Comparison of ENCODE assay signal across 8 mouse cellular contexts in genomic region chr7:112400175-112400574, GRCm38 (mm10). TPM values are rescaled to one million over a fixed set of nuclear protein-coding genes. Genes with fewer than 3 reads are reported as not detected.
DNase-seq lines count a peak whose midpoint lies in the region; ATAC-seq and TF ChIP-seq lines count a peak whose summit lies in the region.

No protein-coding gene starts in this region.

- no peaks in the 10 kb centered on the region for H3K27me3 ChIP-seq in CH12.LX (replicated peaks)
- H3K27me3 ChIP-seq in liver, embryonic 13.5 days: no peaks in the 10 kb centered on the region

- 24% methylated on average over 6 of the region's 6 CpGs for WGBS in liver, embryonic 13.5 days (ENCODE audit: insufficient replicate concordance)
- 40% methylated on average over 6 of the region's 6 CpGs for WGBS in olfactory bulb, adult 2 months

- peak; percentile 89 to 92 for TF ChIP-seq CTCF in CH12.LX (conservative IDR thresholded peaks at IDR 0.05 in 1 of 2, IDR thresholded peaks at IDR 0.05 in 1 of 2; ENCODE audit: low read depth in 2 of 2, low read length in 2 of 2)
- TF ChIP-seq CTCF in olfactory bulb, adult 2 months (IDR thresholded peaks at IDR 0.05; ENCODE audit: insufficient read depth, low read depth, low read length): peak; percentile 65

- H3K79me2 ChIP-seq in CH12.LX (replicated peaks; ENCODE audit: control insufficient read depth, extremely low read depth, insufficient read depth, poor library complexity, severe bottlenecking): no peaks in the 10 kb centered on the region

- in situ Hi-C loops in CH12.LX (cut with MboI; ENCODE audit: low pct_ligation_motif_present, low pct_unique_long_range_greater_than_20kb, low sequenced_read_pairs): loop anchor here (10.0 to 25.0 kb wide), 2 partner anchors 465 to 737 kb away; no protein-coding TSS in a partner anchor

- ATAC-seq in liver, embryonic 13.5 days (ENCODE audit: low read depth): no peak

- H3K9ac ChIP-seq in CH12.LX (ENCODE audit: insufficient read depth, low read depth): no peak overlapping the region
- no peak overlapping the region for H3K9ac ChIP-seq in liver, embryonic 13.5 days

- no peak for TF ChIP-seq POLR2A in CH12.LX (IDR thresholded peaks at IDR 0.05; ENCODE audit: low read depth, low read length)
- no peak for TF ChIP-seq POLR2A in olfactory bulb, adult 2 months (IDR thresholded peaks at IDR 0.05; ENCODE audit: insufficient read depth, low read depth, low read length)

- peaks cover 2 to 10% of the 10 kb centered on the region in 2 experiments; a peak in 3 of 4 replicates for H3K4me1 ChIP-seq in CH12.LX (ENCODE audit: control insufficient read depth in 1 of 2, insufficient read depth in 2 of 2)
- no peaks in the 10 kb centered on the region for H3K4me1 ChIP-seq in liver, embryonic 13.5 days (replicated peaks)
- no peaks in the 10 kb centered on the region for H3K4me1 ChIP-seq in olfactory bulb, adult 2 months (ENCODE audit: control insufficient read depth, insufficient read depth, low read length)

- peak; percentile 89 for TF ChIP-seq RAD21 in CH12.LX (IDR thresholded peaks at IDR 0.05; ENCODE audit: low read depth, low read length)

- DNase-seq in CH12.LX (ENCODE audit: extremely low read depth): peak; percentile 77
- DNase-seq in adrenal gland, postnatal 10 days: peak; percentile 86
- DNase-seq in embryo, embryonic 11 days: peak; percentile 90
- DNase-seq in gastrocnemius, postnatal 36 days: peak; percentile 64 to 72
- DNase-seq in kidney, adult 8-10 months: peak; percentile 75 to 86
- peak; percentile 17 for DNase-seq in liver, embryonic 13.5 days
- DNase-seq in thymus, postnatal 36 days: peak; percentile 40 to 48

- no peaks in the 10 kb centered on the region for H3K9me3 ChIP-seq in CH12.LX (replicated peaks; ENCODE audit: low read length)
- no peaks in the 10 kb centered on the region for H3K9me3 ChIP-seq in liver, embryonic 13.5 days (replicated peaks)

- H3K4me2 ChIP-seq in CH12.LX (ENCODE audit: insufficient read depth, low read depth, poor library complexity, severe bottlenecking): no peak overlapping the region
- no peak overlapping the region for H3K4me2 ChIP-seq in liver, embryonic 13.5 days

- dilution Hi-C loops in CH12.LX (cut with MboI; ENCODE audit: extremely low pct_ligation_motif_present, extremely low pct_unique_long_range_greater_than_20kb, low sequenced_read_pairs): no loop called here

- no peak overlapping the region for H3K4me3 ChIP-seq in CH12.LX (replicated peaks in 1 of 3; ENCODE audit: low read depth in 2 of 3, low read length in 2 of 3, poor library complexity in 1 of 3)
- no peak overlapping the region for H3K4me3 ChIP-seq in liver, embryonic 13.5 days (replicated peaks)
- no peak overlapping the region for H3K4me3 ChIP-seq in olfactory bulb, adult 2 months (ENCODE audit: insufficient read depth, low read depth, low read length)

- no peak overlapping the region for H3K27ac ChIP-seq in CH12.LX (ENCODE audit: insufficient read depth, low read depth)
- H3K27ac ChIP-seq in liver, embryonic 13.5 days: no peak overlapping the region
- no peak overlapping the region for H3K27ac ChIP-seq in olfactory bulb, adult 2 months (ENCODE audit: insufficient read depth, low read depth, low read length)

- no peak for TF ChIP-seq EP300 in CH12.LX (IDR thresholded peaks at IDR 0.05; ENCODE audit: low read length)

- H3K36me3 ChIP-seq in CH12.LX (replicated peaks in 1 of 2; ENCODE audit: control insufficient read depth in 1 of 2, insufficient read depth in 1 of 2, low read length in 1 of 2): no peaks in the 10 kb centered on the region
- H3K36me3 ChIP-seq in liver, embryonic 13.5 days: no peaks in the 10 kb centered on the region

- intact Hi-C loops in gastrocnemius, postnatal 36 days (cut with DNase I): loop anchor here (2.0 kb wide), 1 partner anchor 471 kb away; no protein-coding TSS in a partner anchor

TF ChIP-seq in CH12.LX, 34 proteins besides CTCF, POLR2A, EP300 and RAD21:
- TF ChIP-seq SMC3 (IDR thresholded peaks at IDR 0.05; ENCODE audit: low read depth, low read length): peak; percentile 76
- no peak for TF ChIP-seq JUN (IDR thresholded peaks at IDR 0.05; ENCODE audit: insufficient read depth, low read depth, low read length)
- TF ChIP-seq NELFE (IDR thresholded peaks at IDR 0.05; ENCODE audit: low read depth, low read length): peak; percentile 37; the same call in 1 of the 2 replicates
- TF ChIP-seq TCF12 (IDR thresholded peaks at IDR 0.05; ENCODE audit: low read depth, low read length): no peak
- peak; percentile 61; the same call in 1 of the 2 replicates for TF ChIP-seq ELF1 (IDR thresholded peaks at IDR 0.05; ENCODE audit: low read depth, low read length)
- TF ChIP-seq ZC3H11A (IDR thresholded peaks at IDR 0.05; ENCODE audit: low read depth, low read length): peak; percentile 28; the same call in 1 of the 2 replicates

RNA-seq across cellular contexts. Expression of gene Parva, which starts 27.1 kb away (rescaled TPM):
- total RNA-seq in CH12.LX (2012; rRNA removed) (0.08 TPM in 1 of 2 replicates, not detected in the other), CH12.LX (2014; rRNA removed) (0.15 and 0.24 TPM in 2 replicates)
- 0.89 and 1.1 TPM in 2 replicates for polyA plus RNA-seq in CH12.LX (2012; ENCODE audit: insufficient read length, low read depth)
- 100 to 1,000 TPM in 1 of 2 experiments, 10 to 100 TPM in 1; 84.3 to 105 TPM for total RNA-seq in adrenal gland, postnatal 10 days (2021)
- 10 to 100 TPM; 14.5 to 17.3 TPM for total RNA-seq in gastrocnemius, postnatal 36 days (2021)
- polyA plus RNA-seq in liver, embryonic 13.5 days (2015; fragmentation: Nextera tagmentation; extraction: Ambion mirVana): 8.1 and 9.8 TPM in 2 replicates
- polyA plus RNA-seq in olfactory bulb, adult 2 months (2012; ENCODE audit: insufficient read depth, insufficient read length, low replicate concordance, missing spikeins): 269 TPM in 1 of 2 replicates, not detected in the other

Comparison
In these comparisons a context has a peak if more than half of its experiments do, and no peak if none do; other contexts are left out.
1. DNase-seq: peak in every context shown above with its lines; median percentile 90 in embryo, embryonic 11 days; 86 in adrenal gland, postnatal 10 days; 80 in kidney, adult 8-10 months; 77 in CH12.LX; 68 in gastrocnemius, postnatal 36 days; 44 in thymus, postnatal 36 days; 17 in liver, embryonic 13.5 days.
2. RNA of gene Parva, which starts 27.1 kb away (total RNA-seq): 84.3 to 105 TPM in adrenal gland, postnatal 10 days and 14.5 to 17.3 TPM in gastrocnemius, postnatal 36 days; 0.08 to 0.24 TPM in CH12.LX; every median in the first group is over 10 times any median in the second.